Mouse (Mus musculus): Measurements from ENCODE around the gene Rreb1. TPM values are rescaled to one million over a fixed set of nuclear protein-coding genes. Genes with fewer than 3 reads are reported as not detected.

The Rreb1 gene
- polyA plus RNA-seq, 1 experiment from 2014 or later, result 9.0 TPM

GRCm38 (mm10) chr13:37760373-37760772, 17.8 kb upstream of the Rreb1 start:
- Histone ChIP-seq H3K36me3 (ENCODE audit: insufficient read depth, low read length) (no peaks in the 10 kb centered on the region), H3K9me3 (replicated peaks; ENCODE audit: low read length) (no peaks in the 10 kb centered on the region), H3K4me1 (replicated peaks; ENCODE audit: insufficient read depth, low read length) (no peaks in the 10 kb centered on the region), H3K9ac (ENCODE audit: low read depth, low read length) (no peak overlapping the region), H3K4me3 (replicated peaks; ENCODE audit: low read depth, low read length) (no peak overlapping the region), H3K4me2 (ENCODE audit: low read length) (no peak overlapping the region), H3K27me3 (ENCODE audit: insufficient read depth, low read length) (no peaks in the 10 kb centered on the region), H3K27ac (no peak overlapping the region)
- no peak for TF ChIP-seq CTCF (IDR thresholded peaks at IDR 0.05; ENCODE audit: low read depth)
- no peak for DNase-seq (ENCODE audit: low spot score)
- no peak for ATAC-seq (replicated peaks; ENCODE audit: low FRiP score, low read depth)
- WGBS, result 80% methylated on average over 3 of the region's 3 CpGs

- no peak overlapping the region for H3K4me3 ChIP-seq (replicated peaks; ENCODE audit: low read depth, low read length)
- no peaks in the 10 kb centered on the region for H3K4me1 ChIP-seq (replicated peaks; ENCODE audit: insufficient read depth, low read length)
- H3K27ac ChIP-seq, result peak overlapping the region; percentile 37; the same call in 1 of the 2 replicates
- H3K4me2 ChIP-seq (ENCODE audit: low read length), result peak overlapping the region; percentile 21; the same call in 1 of the 2 replicates
- no peaks in the 10 kb centered on the region for H3K27me3 ChIP-seq (ENCODE audit: insufficient read depth, low read length)
- H3K36me3 ChIP-seq (ENCODE audit: insufficient read depth, low read length), result no peaks in the 10 kb centered on the region
- WGBS, result 29% methylated on average over 23 of the region's 23 CpGs
- no peak for ATAC-seq (replicated peaks; ENCODE audit: low FRiP score, low read depth)
- TF ChIP-seq CTCF (IDR thresholded peaks at IDR 0.05; ENCODE audit: low read depth), result no peak
- H3K9me3 ChIP-seq (replicated peaks; ENCODE audit: low read length), result no peaks in the 10 kb centered on the region
- no peak overlapping the region for H3K9ac ChIP-seq (ENCODE audit: low read depth, low read length)
- peak; percentile 37 for DNase-seq (ENCODE audit: low spot score)
Observed at GRCm38 (mm10) chr13:37760957-37761941, 17.0 kb upstream of the Rreb1 start.

GRCm38 (mm10) chr13:37763800-37764407, 14.3 kb upstream of the Rreb1 start:
- no peak overlapping the region for H3K9ac ChIP-seq (ENCODE audit: low read depth, low read length)
- DNase-seq (ENCODE audit: low spot score) (no peak), ATAC-seq (replicated peaks; ENCODE audit: low FRiP score, low read depth) (no peak)
- H3K4me1 ChIP-seq (replicated peaks; ENCODE audit: insufficient read depth, low read length), result no peaks in the 10 kb centered on the region
- TF ChIP-seq CTCF (IDR thresholded peaks at IDR 0.05; ENCODE audit: low read depth), result no peak
- no peak overlapping the region for H3K4me3 ChIP-seq (replicated peaks; ENCODE audit: low read depth, low read length)
- 75% methylated on average over 9 of the region's 9 CpGs for WGBS
- H3K4me2 ChIP-seq (ENCODE audit: low read length), result no peak overlapping the region
- no peaks in the 10 kb centered on the region for H3K27me3 ChIP-seq (ENCODE audit: insufficient read depth, low read length)
- H3K9me3 ChIP-seq (replicated peaks; ENCODE audit: low read length), result no peaks in the 10 kb centered on the region
- no peaks in the 10 kb centered on the region for H3K36me3 ChIP-seq (ENCODE audit: insufficient read depth, low read length)
- H3K27ac ChIP-seq, result no peak overlapping the region

GRCm38 (mm10) chr13:37769777-37770176, 8.4 kb upstream of the Rreb1 start:
- no peak overlapping the region for H3K4me3 ChIP-seq (replicated peaks; ENCODE audit: low read depth, low read length)
- H3K4me2 ChIP-seq (ENCODE audit: low read length), result no peak overlapping the region
- H3K27ac ChIP-seq, result no peak overlapping the region
- H3K9ac ChIP-seq (ENCODE audit: low read depth, low read length), result no peak overlapping the region
- 53% methylated on average over 1 of the region's 1 CpGs for WGBS
- no peak for TF ChIP-seq CTCF (IDR thresholded peaks at IDR 0.05; ENCODE audit: low read depth)
- H3K27me3 ChIP-seq (ENCODE audit: insufficient read depth, low read length), result no peaks in the 10 kb centered on the region
- no peaks in the 10 kb centered on the region for H3K4me1 ChIP-seq (replicated peaks; ENCODE audit: insufficient read depth, low read length)
- H3K36me3 ChIP-seq (ENCODE audit: insufficient read depth, low read length), result no peaks in the 10 kb centered on the region
- no peak for ATAC-seq (replicated peaks; ENCODE audit: low FRiP score, low read depth)
- DNase-seq (ENCODE audit: low spot score), result no peak
- no peaks in the 10 kb centered on the region for H3K9me3 ChIP-seq (replicated peaks; ENCODE audit: low read length)

- H3K27ac ChIP-seq, result no peak overlapping the region
- DNase-seq (ENCODE audit: low spot score) (no peak), ATAC-seq (replicated peaks; ENCODE audit: low FRiP score, low read depth) (no peak)
- H3K9ac ChIP-seq (ENCODE audit: low read depth, low read length), result no peak overlapping the region
- H3K36me3 ChIP-seq (ENCODE audit: insufficient read depth, low read length), result no peaks in the 10 kb centered on the region
- no peaks in the 10 kb centered on the region for H3K9me3 ChIP-seq (replicated peaks; ENCODE audit: low read length)
- 0 out of 2 replicates have a peak, but pooled peaks cover 6% of the 10 kb centered on the region for H3K4me1 ChIP-seq (replicated peaks; ENCODE audit: insufficient read depth, low read length)
- no peaks in the 10 kb centered on the region for H3K27me3 ChIP-seq (ENCODE audit: insufficient read depth, low read length)
- TF ChIP-seq CTCF (IDR thresholded peaks at IDR 0.05; ENCODE audit: low read depth), result no peak
- H3K4me2 ChIP-seq (ENCODE audit: low read length), result no peak overlapping the region
- no peak overlapping the region for H3K4me3 ChIP-seq (replicated peaks; ENCODE audit: low read depth, low read length)
Observed at GRCm38 (mm10) chr13:37773476-37773875, 4.7 kb upstream of the Rreb1 start.

- Histone ChIP-seq H3K4me1 (replicated peaks; ENCODE audit: insufficient read depth, low read length) (peaks cover 6% of the 10 kb centered on the region; the same call in 1 of the 2 replicates), H3K9me3 (replicated peaks; ENCODE audit: low read length) (no peaks in the 10 kb centered on the region), H3K9ac (ENCODE audit: low read depth, low read length) (no peak overlapping the region), H3K27ac (no peak overlapping the region), H3K36me3 (ENCODE audit: insufficient read depth, low read length) (no peaks in the 10 kb centered on the region), H3K4me3 (replicated peaks; ENCODE audit: low read depth, low read length) (no peak overlapping the region), H3K27me3 (ENCODE audit: insufficient read depth, low read length) (no peaks in the 10 kb centered on the region), H3K4me2 (ENCODE audit: low read length) (no peak overlapping the region)
- TF ChIP-seq CTCF (IDR thresholded peaks at IDR 0.05; ENCODE audit: low read depth), result no peak
- ATAC-seq (replicated peaks; ENCODE audit: low FRiP score, low read depth) (no peak), DNase-seq (ENCODE audit: low spot score) (no peak)
Observed at GRCm38 (mm10) chr13:37776675-37777074, 1.5 kb upstream of the Rreb1 start.
